Mouse (Mus musculus) urinary bladder, postnatal 4 days (tissue): ENCODE measurements at regions not wholly inside any gene's neighbourhood (a gene's known extent, or its start where the extent isn't known, plus 50 kb on each side); places are given as distances from the start of the nearest gene placed in this dataset.

Source experiments
- DNase-seq, 2 experiments: peaks; one replicate each; pipeline ENCODE4 v3.0.0; 2021 to 2022; ENCODE audit warnings: low spot score in 2 of 2

- DNase-seq = no peak
These were observed 279.4 kb downstream of the Mctp2 start for GRCm38 (mm10) chr7:72027006-72027405.

- no peak for DNase-seq
These were observed 297.3 kb downstream of the Mctp2 start for GRCm38 (mm10) chr7:72009115-72009514.

GRCm38 (mm10) chr7:72004311-72004710, 302.1 kb downstream of the Mctp2 start:
- no peak for DNase-seq

GRCm38 (mm10) chr7:71992526-71992925, 313.9 kb downstream of the Mctp2 start:
- DNase-seq = no peak

- no peak for DNase-seq
These were observed 314.6 kb downstream of the Mctp2 start for GRCm38 (mm10) chr7:71991835-71992234.

GRCm38 (mm10) chr7:71991206-71991605, 315.2 kb downstream of the Mctp2 start:
- no peak for DNase-seq

GRCm38 (mm10) chr7:71966015-71966414, 340.4 kb downstream of the Mctp2 start:
- DNase-seq = no peak

- no peak for DNase-seq
These were observed 343.0 kb downstream of the Mctp2 start for GRCm38 (mm10) chr7:71963456-71963855.

GRCm38 (mm10) chr7:71962851-71963250, 343.6 kb downstream of the Mctp2 start:
- no peak for DNase-seq

- peak; percentile 52 to 79 for DNase-seq
These were observed 345.8 kb downstream of the Mctp2 start for GRCm38 (mm10) chr7:71960453-71961230.

GRCm38 (mm10) chr7:71946548-71946947, 359.9 kb downstream of the Mctp2 start:
- DNase-seq = no peak

- DNase-seq = no peak
These were observed 363.0 kb downstream of the Mctp2 start for GRCm38 (mm10) chr7:71943078-71944042.

- DNase-seq = no peak
These were observed 368.7 kb downstream of the Mctp2 start for GRCm38 (mm10) chr7:71937731-71938130.

- DNase-seq = no peak
These were observed 369.7 kb downstream of the Mctp2 start for GRCm38 (mm10) chr7:71936690-71937089.
